Mouse (Mus musculus): ENCODE results near the gene Erc2. TPM values are rescaled to one million over a fixed set of nuclear protein-coding genes. Genes with fewer than 3 reads are reported as not detected.

The Erc2 gene
- total RNA-seq, 2 experiments from 2014 or later = 4.7 to 10.2 TPM

DNA sequence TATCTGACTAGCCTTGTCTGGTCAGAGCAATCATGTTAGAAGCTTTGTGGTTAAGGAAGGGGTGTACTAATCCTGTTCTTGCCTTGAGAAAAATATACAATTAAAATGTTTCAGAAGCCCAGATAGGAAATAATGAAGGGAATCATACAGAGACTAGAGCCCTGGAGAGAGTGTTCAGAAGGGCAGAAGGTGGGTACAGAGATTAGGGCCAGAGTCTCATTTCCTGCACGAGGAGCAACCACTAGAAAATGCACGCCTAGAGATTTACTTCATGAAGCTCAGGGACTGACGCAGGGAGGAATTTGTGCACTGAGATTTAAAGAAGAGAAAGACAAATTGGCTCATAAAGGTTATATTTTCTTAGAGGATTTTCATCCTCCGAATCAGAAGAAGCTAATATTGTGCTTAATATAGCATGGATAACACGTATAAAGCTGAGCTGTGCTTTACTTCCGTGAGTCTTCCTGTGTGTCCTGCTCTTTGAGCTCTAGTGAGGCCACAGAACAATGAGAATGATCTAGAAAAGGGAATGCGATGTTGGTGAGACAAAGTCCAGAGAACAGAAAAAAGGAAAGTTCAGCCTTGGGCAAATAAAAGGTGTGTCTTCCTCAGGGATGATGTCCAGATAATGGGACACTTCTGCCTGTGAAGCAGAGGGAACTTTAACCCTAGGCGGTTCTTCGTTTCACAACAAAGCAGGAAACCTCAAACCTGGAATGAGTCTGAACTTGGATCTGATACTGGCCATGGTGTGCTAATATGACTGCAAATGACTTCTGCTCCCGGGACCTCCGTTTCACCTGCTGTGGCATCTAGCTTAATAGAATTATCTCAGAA, 45.0 kb downstream of the Erc2 start:
- DNase-seq = no peak

GRCm38 (mm10) chr14:27668151-27668550, 45.9 kb downstream of the Erc2 start:
- DNase-seq = no peak

- no peak for DNase-seq
Measured at GRCm38 (mm10) chr14:27669939-27670338, 47.7 kb downstream of the Erc2 start.

GRCm38 (mm10) chr14:27672761-27673160, 50.5 kb downstream of the Erc2 start:
- no peak for DNase-seq

DNA sequence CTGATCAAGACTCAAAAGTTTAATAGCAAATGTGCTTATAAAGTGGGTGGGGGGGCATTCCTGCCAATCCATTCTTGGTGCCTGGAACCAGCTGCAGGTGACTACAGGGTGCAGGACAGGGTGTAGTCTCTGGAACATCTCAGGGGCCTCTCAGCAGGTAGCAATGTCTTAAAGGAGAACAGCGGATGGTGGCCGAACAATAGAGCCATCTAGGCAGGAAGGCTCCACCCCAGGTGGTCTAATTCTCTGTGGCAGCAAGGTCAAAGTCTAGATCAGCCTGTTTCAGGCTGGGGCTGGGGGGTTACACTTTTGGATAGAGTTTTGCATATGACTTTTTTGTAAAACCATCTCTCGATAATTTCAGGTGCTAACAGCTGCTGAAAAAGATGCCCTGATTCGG, 51.9 kb downstream of the Erc2 start:
- no peak for DNase-seq

DNA sequence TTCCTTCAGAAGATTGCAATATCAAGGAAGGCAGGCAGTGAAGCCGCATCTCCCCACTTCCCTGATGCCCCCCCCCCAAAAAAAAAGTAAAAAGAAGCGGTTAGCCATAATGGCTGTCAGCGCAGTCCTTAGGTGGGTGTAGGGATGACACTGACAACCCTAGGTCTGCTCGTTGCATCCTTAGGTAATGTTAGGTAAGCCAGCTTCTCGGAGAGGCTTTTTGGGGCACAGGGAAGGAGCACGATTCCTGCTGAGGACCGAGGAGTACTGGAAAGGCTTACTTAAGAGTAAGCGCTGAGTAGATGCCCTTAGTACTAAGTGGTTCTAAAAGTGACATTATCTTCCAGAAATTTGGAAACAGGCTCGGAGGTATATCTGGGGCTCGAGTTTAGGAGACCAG, 52.3 kb downstream of the Erc2 start:
- no peak for DNase-seq

GRCm38 (mm10) chr14:27675071-27675470, 52.8 kb downstream of the Erc2 start:
- peak in 1 of 2 experiments; percentile 14 for DNase-seq

DNA sequence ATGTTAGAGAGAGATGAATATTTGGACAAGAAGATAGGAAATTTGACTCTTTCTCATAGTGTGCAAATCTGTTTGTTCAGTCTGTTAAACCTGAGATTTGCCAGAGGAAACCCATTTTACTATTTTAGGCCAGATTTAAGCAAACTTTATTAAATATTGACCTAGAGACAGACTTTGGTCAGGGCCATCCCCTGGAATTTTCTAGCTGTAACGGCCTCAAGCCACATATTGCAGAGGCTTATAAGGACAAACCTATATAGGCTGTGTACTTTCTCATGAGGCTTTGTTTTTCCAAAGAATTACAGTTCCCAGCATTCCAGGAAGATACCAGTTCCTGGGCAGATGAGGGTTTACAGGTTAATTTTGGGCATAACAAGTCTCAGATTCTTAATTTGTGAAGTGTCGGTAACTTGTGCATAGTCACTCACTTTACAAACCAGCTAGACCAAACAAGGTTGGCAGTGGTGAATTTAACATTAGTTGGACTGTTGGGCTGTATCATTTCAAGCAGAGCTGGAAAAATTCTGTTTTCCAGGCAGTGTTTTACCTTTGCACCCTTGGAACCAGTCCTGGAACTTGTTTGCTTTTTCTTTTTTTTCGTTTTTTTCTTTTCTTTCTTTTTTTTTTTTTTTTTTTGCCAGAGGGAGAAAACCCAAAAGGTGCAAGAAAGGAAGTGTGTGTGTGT, 60.3 kb downstream of the Erc2 start:
- no peak for DNase-seq

- no peak for DNase-seq
Measured at GRCm38 (mm10) chr14:27695781-27696180, 73.6 kb downstream of the Erc2 start.

DNA sequence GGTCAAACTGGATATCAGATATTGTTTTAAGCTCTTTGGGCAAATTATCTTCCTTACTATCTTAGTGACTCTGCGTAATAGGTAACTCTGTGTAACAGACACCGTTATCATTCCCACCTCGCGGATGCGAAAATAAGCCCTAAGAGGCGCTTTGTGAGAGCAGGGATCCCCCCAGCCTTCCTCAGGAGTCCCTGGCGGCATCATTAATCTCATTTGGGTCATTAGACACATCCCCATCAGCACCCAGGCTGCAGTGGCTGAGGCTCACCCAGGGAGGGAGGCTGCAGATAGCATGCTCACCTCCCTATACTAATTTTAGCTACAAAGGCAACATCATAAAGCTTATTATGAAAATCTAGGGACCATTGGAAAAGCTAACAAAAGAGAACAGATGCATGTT, 95.1 kb downstream of the Erc2 start:
- DNase-seq = no peak

DNA sequence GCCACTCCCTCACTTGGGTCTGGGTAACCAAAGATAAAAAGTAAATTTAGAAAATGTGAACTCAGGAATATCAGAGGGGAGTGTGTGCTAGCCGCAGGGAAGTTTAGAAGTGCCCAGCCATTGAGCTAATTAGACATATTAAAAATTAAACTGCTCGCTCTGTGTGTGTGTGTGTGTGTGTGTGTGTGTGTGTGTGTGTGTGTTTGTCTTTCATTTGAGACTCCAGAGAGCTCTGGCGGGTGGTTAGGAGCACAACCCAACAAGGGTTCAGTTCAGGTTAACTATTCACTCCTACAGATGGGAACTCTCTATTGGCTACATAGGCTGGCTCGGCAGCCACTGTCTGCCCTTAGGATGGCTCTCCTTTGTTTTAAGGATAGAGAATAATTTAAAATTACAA, 97.4 kb downstream of the Erc2 start:
- no peak for DNase-seq

DNA sequence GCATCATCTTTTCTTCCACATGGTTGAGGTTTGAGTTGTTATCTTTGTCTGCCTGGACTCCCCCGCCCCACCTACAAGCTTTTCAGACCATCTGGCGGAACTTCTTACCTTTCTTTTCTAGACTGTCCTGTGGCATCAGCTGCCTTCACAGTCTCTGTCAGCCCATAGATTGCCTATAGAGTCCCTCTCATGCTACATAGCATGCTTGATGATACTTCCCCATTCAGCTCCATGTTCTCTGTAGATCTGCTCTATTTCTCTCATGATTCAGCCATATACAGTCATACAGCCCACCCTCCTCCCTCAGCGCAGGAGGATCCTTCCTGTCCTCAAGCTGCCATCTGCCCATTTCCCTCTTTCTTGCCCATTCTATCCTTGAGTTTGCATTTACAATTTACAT, 98.7 kb downstream of the Erc2 start:
- no peak for DNase-seq

DNA sequence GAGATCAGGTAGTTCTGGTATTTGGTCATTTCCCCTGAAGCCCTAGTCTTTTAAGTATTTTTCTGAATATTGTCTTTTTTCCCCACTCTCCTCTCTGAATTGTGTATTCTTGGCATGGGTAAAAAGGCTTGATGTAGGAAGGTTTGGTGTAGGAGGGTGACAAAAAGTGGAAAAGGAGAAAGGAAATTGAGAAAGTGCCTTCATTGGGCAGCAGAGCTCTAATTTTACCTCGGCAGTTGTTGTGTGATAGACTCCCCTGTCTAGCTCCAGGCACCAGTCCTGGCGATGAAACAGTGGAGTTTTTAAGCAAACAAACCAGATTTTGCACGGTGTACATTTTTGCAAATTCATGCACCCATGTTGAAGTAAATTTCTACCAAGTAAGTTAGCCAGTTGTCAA, 99.5 kb downstream of the Erc2 start:
- DNase-seq = no peak

GRCm38 (mm10) chr14:27727541-27727940, 105.3 kb downstream of the Erc2 start:
- DNase-seq = no peak

GRCm38 (mm10) chr14:27731086-27731485, 108.9 kb downstream of the Erc2 start:
- no peak for DNase-seq

- no peak for DNase-seq
Measured at GRCm38 (mm10) chr14:27739436-27739835, 117.2 kb downstream of the Erc2 start.

DNA sequence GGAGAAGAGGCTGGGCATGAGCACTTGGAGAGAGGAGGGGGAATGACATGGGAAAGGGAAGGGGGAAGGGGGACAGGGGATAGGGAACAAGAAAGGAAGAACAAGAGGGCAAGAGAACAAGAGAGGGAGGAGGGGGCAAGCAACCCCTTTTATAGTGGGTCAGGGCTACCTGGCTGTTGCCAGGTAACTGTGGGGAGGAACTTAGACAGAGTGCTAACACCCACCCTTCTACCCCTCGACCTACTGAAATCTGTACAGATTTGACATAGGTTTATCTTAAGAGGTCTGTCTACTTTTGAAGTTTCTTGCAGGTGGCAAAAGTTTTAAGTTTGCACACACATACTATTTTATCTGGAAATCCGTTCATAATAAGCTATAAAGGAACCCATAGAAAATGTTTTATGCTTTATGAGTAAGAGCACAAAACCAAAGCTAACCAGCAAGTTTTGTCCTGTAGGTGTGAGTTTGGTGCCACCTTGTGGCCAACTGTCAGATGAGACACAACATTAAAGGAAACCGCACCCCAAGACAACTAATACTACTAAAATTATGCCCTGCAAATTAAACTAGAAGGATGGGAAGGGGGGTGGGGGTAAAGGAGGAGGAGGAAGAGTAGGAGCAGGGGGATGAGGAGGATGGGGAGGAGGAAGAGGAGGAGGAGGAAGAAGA, 119.2 kb downstream of the Erc2 start:
- DNase-seq = peak; percentile 68 to 78

GRCm38 (mm10) chr14:27754340-27754739, 132.1 kb downstream of the Erc2 start:
- peak; percentile 20 to 34 for DNase-seq

- peak; percentile 36 to 50 for DNase-seq
Measured at GRCm38 (mm10) chr14:27756901-27757300, 134.7 kb downstream of the Erc2 start.

DNA sequence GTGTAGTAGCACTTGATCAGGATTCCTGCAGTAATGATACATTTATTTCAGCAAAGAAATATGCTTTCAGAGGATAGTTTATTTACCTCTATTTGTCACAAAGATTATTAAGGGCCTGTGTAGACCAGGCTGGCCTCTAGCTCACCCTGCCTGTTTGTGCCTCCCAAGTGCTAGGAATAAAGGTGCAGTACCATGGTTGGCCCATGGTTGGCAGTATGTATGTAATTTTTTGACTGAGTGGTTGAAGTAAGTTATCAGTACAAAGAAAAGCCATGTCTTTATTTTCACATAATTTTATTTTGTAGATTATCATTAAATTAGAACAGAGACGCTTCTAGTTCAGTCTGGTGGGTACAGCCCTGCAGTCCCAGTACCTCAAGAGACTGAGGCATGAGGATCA, 136.0 kb downstream of the Erc2 start:
- DNase-seq = no peak

GRCm38 (mm10) chr14:27759069-27759628, 136.9 kb downstream of the Erc2 start:
- DNase-seq = no peak

GRCm38 (mm10) chr14:27759982-27760381, 137.8 kb downstream of the Erc2 start:
- DNase-seq = no peak

DNA sequence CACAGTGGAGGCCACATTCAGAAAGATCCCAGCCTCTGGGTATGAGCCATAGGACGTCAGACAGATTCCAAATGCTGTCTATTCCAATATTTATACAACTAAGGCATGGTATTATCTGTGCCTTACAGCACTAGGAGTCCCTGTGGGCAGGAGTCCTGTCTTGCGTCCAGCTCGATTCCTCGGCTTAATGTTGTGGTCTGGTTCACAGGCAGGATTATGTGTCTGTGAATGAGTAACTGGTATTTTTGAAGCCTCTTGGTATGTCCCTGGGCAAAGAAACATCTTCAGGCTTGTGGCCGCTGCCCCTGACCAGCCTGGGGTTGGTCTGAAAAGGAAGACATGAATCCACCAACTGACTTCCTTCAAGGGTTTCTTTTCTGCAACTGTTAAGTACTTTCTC, 153.1 kb downstream of the Erc2 start:
- no peak for DNase-seq
